Mouse (Mus musculus) lung, embryonic 16.5 days (tissue): ENCODE measurements around the gene Filip1. TPM values are rescaled to one million over a fixed set of nuclear protein-coding genes. Genes with fewer than 3 reads are reported as not detected.
A peak's percentile ranks its signal among the peaks of the same experiment; 100 is the strongest.

Source experiments
- ATAC-seq: fragments of 200-750 bp; cut with Nextera tagmentation; 2 replicates; pipeline ENCODE4 v1.8.0; 2017; ENCODE audit warnings: low read depth, mild to moderate bottlenecking, moderate library complexity
- H3K27ac ChIP-seq: fragments of 300-500 bp; sonication (generic); 2 replicates; pipeline ENCODE4 v1.5.1; 2014; ENCODE audit warnings: mild to moderate bottlenecking, control low read depth, low read length
- H3K27me3 ChIP-seq: fragments of 300-500 bp; sonication (generic); 2 replicates; pipeline ENCODE4 v1.6.1; 2014; ENCODE audit warnings: low read depth, low read length, mixed read lengths; ENCODE audit not compliant: control insufficient read depth, insufficient read depth
- H3K36me3 ChIP-seq: fragments of 300-500 bp; sonication (generic); 2 replicates; pipeline ENCODE4 v1.6.1; 2014; ENCODE audit warnings: low read length; ENCODE audit not compliant: control insufficient read depth, insufficient read depth
- H3K4me1 ChIP-seq: fragments of 300-500 bp; sonication (generic); replicated peaks from 2 replicates; pipeline ENCODE4 v1.6.1; 2014; ENCODE audit warnings: low read length, mixed read lengths; ENCODE audit not compliant: control insufficient read depth, insufficient read depth
- H3K4me2 ChIP-seq: fragments of 300-500 bp; sonication (generic); 2 replicates; pipeline ENCODE4 v1.6.1; 2014; ENCODE audit warnings: low read depth, low read length, control low read depth
- H3K4me3 ChIP-seq: fragments of 300-500 bp; sonication (generic); 2 replicates; pipeline ENCODE4 v1.5.1; 2014; ENCODE audit warnings: mild to moderate bottlenecking, low read length, control low read depth
- H3K9ac ChIP-seq: fragments of 300-500 bp; sonication (generic); 2 replicates; pipeline ENCODE4 v1.6.1; 2014; ENCODE audit warnings: low read length, control low read depth
- H3K9me3 ChIP-seq: fragments of 300-500 bp; sonication (generic); 2 replicates; pipeline ENCODE4 v1.6.1; 2016; ENCODE audit warnings: low read length; ENCODE audit not compliant: control insufficient read depth
- WGBS: fragments of 180-500 bp; shearing (Covaris S2); extraction: QIAGEN DNeasy Blood & Tissue Kit; methylation state at CpG from one replicate; pipeline ENCODE4 v1.1.7; 2014; 5-methylcytosine and 5-hydroxymethylcytosine counted together
- polyA plus RNA-seq: library from polyadenylated mRNA; unstranded; fragments of >200 nt; fragmentation: Nextera tagmentation; extraction: Ambion mirVana; gene quantifications from 2 replicates; pipeline ENCODE4 v1.2.1, GENCODE M21; 2015

Filip1 gene
- polyA plus RNA-seq, 1 experiment from 2014 or later: 14.2 TPM

DNA sequence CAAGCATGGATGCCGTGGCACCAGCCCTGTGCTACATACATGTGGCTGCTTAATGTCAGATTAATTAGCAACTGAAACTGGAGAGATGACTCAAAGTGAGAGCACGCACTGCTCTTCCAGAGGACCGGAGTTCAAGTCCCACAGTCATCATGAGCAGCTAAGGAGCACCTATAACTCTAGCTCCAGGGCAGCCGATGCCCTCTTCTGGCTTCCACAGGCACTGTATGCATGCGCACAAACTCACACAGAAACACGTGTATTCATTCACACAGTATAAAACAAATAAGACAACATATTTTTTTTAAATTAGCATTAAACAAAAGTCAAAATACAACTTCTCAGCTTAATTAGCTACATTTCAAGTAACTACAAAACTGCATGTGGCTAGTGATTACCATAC is 123.5 kb downstream of the Filip1 start:
- no peak overlapping the region for H3K9ac ChIP-seq
- peaks cover 6% of the 10 kb centered on the region for H3K4me1 ChIP-seq
- H3K27me3 ChIP-seq: no peaks in the 10 kb centered on the region
- 85% methylated on average over 6 of the region's 6 CpGs for WGBS
- H3K27ac ChIP-seq: no peak overlapping the region
- no peak overlapping the region for H3K4me2 ChIP-seq
- H3K4me3 ChIP-seq: no peak overlapping the region
- 0 out of 2 replicates have a peak, but pooled peaks have one; percentile 30 for ATAC-seq
- H3K36me3 ChIP-seq: no peaks in the 10 kb centered on the region
- no peaks in the 10 kb centered on the region for H3K9me3 ChIP-seq

DNA sequence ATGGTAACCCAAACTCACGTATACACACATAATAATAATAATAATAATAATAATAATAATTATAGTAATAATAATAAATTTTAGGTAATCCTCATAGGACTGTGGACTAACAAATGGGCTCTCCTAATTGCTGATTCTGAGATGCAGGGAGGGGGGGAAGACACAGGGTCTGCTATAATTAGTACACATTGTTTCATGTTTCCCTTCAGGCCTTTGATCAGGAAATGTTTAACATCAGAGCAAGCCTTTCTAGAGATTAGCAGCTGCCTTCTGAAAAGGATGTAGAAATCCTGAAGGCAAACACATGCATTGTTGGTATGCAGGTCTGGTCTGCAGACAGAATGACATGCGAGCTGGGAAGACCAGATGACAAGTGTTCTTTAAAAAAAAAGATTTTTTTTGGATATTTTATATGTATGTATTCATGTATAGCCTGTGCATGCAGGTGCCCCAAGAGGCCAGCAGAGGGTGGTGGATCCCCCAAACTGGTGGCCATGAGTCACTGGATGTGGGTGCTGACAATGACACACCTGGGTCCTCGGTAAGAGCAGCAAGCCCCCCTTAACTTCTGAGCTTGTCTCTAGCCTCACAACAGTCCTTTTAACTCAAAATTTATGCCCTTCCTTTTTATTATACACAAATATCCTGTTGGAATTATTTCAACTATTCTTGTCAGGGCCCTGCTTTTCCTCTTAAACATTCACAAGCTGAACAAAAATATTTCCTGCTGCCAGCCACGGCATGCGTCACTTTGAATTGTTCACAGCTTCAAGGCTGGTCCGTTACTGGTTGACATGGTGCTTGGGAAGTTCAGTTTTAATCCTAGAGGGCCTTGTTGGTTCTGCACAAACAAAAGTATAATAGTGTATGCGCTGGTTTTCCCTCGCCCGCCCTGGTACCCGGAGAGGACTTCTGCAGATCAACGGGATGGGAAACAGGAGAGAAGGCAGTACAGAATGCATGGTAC is 127.1 kb downstream of the Filip1 start:
- Histone ChIP-seq H3K9ac (no peak overlapping the region; the same call in 1 of the 2 replicates), H3K4me1 (peaks cover 10% of the 10 kb centered on the region), H3K27me3 (no peaks in the 10 kb centered on the region), H3K9me3 (no peaks in the 10 kb centered on the region), H3K4me3 (no peak overlapping the region), H3K27ac (peak overlapping the region; percentile 87), H3K4me2 (peak overlapping the region; percentile 15; the same call in 1 of the 2 replicates), H3K36me3 (no peaks in the 10 kb centered on the region)
- WGBS: 45% methylated on average over 11 of the region's 11 CpGs
- ATAC-seq: peak; percentile 57

DNA sequence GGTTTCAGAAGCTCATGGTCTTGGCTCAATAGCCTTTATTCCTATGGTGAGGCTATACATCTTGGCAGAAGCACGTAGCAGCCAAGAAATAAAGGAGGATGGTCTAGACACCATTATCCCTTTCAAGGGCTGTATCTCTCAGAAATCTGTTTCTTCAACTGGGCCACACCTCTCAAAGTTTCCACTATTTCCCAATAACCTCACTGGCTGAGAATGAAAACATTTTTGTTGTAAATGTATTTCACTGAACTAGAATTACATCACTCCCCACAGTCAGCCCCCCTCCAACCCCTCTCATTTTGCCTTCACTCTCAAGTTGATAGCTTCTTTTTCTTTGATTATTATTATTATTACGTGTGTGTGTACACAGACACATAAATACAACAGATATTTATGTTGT is 129.5 kb downstream of the Filip1 start:
- no peak overlapping the region for H3K4me2 ChIP-seq
- no peaks in the 10 kb centered on the region for H3K36me3 ChIP-seq
- no peaks in the 10 kb centered on the region for H3K27me3 ChIP-seq
- WGBS: 57% methylated on average over 2 of the region's 2 CpGs
- ATAC-seq: no peak; the same call in 1 of the 2 replicates
- no peak overlapping the region for H3K9ac ChIP-seq
- no peaks in the 10 kb centered on the region for H3K9me3 ChIP-seq
- no peak overlapping the region for H3K4me3 ChIP-seq
- no peak overlapping the region for H3K27ac ChIP-seq
- peaks cover 10% of the 10 kb centered on the region for H3K4me1 ChIP-seq

DNA sequence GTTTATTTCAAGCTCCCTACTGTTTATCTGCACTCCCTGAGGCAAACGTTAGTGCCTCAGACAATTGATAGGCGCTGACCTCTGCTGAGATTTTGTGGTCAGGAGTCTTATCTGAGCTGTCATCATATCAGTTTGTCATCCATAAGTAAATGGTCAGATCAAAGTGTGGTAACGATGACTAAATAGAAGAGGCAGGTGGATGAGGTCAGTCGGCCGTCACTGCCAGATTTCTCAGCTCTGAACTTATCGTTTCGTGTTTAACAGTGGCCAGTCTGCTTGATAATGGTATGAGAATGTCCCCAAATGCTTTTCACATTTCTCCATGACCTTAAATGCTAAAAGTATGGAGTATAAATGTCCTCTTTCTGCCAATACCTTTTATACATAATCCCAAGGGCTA is 132.6 kb downstream of the Filip1 start:
- Histone ChIP-seq H3K9me3 (no peaks in the 10 kb centered on the region), H3K4me2 (no peak overlapping the region), H3K36me3 (no peaks in the 10 kb centered on the region), H3K9ac (no peak overlapping the region), H3K27ac (no peak overlapping the region), H3K4me3 (no peak overlapping the region), H3K27me3 (no peaks in the 10 kb centered on the region), H3K4me1 (peaks cover 18% of the 10 kb centered on the region)
- no peak for ATAC-seq
- WGBS: 29% methylated on average over 7 of the region's 7 CpGs

DNA sequence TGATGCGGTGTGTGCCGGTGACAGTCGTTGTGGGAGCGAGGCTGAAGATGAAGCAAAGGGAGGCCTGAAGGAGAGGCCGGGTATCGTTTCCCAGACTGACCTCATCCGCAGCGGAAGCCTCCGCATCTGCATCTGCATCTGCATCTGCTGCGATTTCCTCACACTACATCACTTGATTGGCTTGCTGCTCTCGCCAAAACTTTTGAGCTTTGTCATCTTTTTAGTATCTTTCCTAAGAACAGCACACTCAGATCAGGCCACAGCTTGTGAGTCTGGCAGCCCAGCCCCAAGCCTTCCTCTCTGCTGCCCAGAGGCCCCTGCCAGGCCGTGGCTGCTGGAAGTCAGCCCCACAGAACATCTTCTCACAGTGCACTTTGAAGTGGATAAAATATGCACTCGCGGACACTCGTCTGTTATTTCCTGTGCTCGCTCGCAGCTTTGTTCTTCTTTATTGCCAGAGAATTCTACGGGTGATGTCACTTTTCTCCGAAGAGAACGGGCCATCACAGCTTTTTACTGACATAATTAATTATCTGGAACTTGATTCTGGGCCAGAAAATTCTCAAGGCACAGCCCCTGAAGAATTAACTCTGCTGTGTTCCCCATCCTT is 137.0 kb downstream of the Filip1 start:
- H3K4me1 ChIP-seq: peaks cover 18% of the 10 kb centered on the region
- H3K4me2 ChIP-seq: peak overlapping the region; percentile 37
- peak overlapping the region; percentile 6; the same call in 1 of the 2 replicates for H3K4me3 ChIP-seq
- 30% methylated on average over 20 of the region's 20 CpGs for WGBS
- no peaks in the 10 kb centered on the region for H3K36me3 ChIP-seq
- peak overlapping the region; percentile 44 for H3K9ac ChIP-seq
- no peaks in the 10 kb centered on the region for H3K9me3 ChIP-seq
- H3K27me3 ChIP-seq: no peaks in the 10 kb centered on the region
- peak; percentile 98 for ATAC-seq
- H3K27ac ChIP-seq: peak overlapping the region; percentile 92

DNA sequence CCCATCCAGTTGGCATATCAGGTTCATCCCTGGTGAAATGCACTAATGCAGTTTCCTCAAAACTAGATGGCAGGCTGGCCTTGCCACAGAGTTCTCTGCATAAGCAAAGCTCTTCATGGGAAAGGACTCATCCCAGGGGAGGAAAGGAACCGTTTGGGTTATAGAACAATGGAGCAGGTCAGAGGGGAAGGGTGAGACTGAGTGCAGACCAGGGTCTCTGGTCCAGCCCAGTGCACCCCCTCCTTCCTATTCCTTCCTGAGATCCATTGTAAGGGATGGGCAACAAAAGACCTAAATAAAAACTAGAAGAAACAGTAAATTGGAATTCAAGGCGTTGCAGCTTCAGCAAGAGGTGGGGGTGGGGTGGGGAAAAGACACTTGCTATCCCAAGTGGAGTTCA is 140.1 kb downstream of the Filip1 start:
- Histone ChIP-seq H3K4me2 (no peak overlapping the region), H3K36me3 (no peaks in the 10 kb centered on the region), H3K9me3 (no peaks in the 10 kb centered on the region), H3K27ac (peak overlapping the region; percentile 3; the same call in 1 of the 2 replicates), H3K9ac (no peak overlapping the region), H3K27me3 (no peaks in the 10 kb centered on the region), H3K4me3 (no peak overlapping the region), H3K4me1 (peaks cover 20% of the 10 kb centered on the region)
- WGBS: 42% methylated on average over 2 of the region's 2 CpGs
- no peak for ATAC-seq

DNA sequence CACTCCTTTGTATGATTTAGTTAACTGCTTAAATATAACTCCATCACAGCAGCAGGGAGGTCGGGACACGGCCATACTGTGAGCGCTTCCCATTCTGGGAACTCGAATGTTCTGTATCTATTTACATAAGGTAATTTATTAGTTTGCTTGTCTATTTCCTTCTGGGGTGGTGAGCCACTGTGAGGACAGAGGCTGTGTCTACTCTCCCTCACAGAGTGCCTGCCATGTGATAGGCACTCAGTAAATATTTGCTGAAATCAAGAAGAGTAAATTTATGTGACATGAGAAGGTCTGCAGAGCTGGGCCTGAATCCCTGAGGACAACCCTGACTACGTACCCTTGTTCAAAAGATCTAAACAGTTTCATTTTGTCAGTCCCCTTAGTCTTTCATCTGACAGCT is 143.1 kb downstream of the Filip1 start:
- ATAC-seq: peak; percentile 93
- WGBS: 13% methylated on average over 5 of the region's 5 CpGs
- H3K4me3 ChIP-seq: no peak overlapping the region
- no peak overlapping the region for H3K4me2 ChIP-seq
- peak overlapping the region; percentile 92 for H3K27ac ChIP-seq
- H3K9me3 ChIP-seq: no peaks in the 10 kb centered on the region
- no peaks in the 10 kb centered on the region for H3K27me3 ChIP-seq
- no peaks in the 10 kb centered on the region for H3K36me3 ChIP-seq
- H3K9ac ChIP-seq: no peak overlapping the region
- H3K4me1 ChIP-seq: peaks cover 10% of the 10 kb centered on the region

DNA sequence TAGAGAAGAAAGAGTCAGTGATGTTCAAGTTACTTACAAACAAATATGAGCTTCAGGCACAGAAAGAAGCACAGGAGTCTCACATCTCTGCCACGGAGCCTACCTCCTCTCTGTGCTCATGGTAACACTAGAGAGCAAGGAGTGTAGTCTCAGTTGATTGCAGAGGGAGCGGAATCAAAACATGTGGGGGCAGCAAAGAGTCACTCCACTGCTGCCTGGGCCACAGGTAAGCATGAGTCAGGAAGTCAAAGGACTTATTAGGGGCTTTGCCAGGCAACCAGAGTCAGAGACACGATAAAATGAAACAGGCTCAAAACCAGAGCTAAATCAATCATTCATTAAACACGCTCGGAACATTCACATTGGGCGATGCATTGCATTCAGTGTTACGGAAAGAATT is 146.7 kb downstream of the Filip1 start:
- no peaks in the 10 kb centered on the region for H3K27me3 ChIP-seq
- H3K4me1 ChIP-seq: peaks cover 11% of the 10 kb centered on the region
- no peak overlapping the region for H3K4me2 ChIP-seq
- H3K4me3 ChIP-seq: no peak overlapping the region
- H3K27ac ChIP-seq: no peak overlapping the region
- H3K9ac ChIP-seq: no peak overlapping the region
- no peaks in the 10 kb centered on the region for H3K9me3 ChIP-seq
- WGBS: 63% methylated on average over 7 of the region's 7 CpGs
- no peaks in the 10 kb centered on the region for H3K36me3 ChIP-seq
- no peak for ATAC-seq

DNA sequence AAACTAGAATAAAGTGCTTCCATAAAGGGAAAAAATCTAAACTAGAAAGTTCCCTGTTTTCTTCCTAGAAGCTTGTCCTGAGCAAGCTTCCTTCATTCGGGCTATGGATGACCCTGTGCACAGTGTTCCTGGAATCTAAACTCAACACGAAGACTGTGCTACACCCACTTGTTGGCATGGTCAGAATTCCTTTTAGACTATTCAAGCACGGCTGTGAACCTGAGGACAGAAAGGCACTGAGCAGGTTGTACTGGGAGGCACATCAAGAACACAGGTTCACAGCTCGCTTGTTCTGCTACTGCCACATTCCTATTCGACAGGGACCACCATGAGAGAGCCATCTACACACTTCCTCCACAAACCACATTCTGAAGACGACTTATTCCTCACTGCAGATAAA is 150.1 kb downstream of the Filip1 start:
- H3K36me3 ChIP-seq: no peaks in the 10 kb centered on the region
- no peaks in the 10 kb centered on the region for H3K9me3 ChIP-seq
- ATAC-seq: peak; percentile 61
- no peaks in the 10 kb centered on the region for H3K27me3 ChIP-seq
- no peak overlapping the region for H3K4me2 ChIP-seq
- H3K4me1 ChIP-seq: peaks cover 5% of the 10 kb centered on the region
- H3K27ac ChIP-seq: peak overlapping the region; percentile 55
- 30% methylated on average over 6 of the region's 6 CpGs for WGBS
- H3K4me3 ChIP-seq: no peak overlapping the region
- H3K9ac ChIP-seq: no peak overlapping the region
